Mouse (Mus musculus): ENCODE measurements around the gene March7. TPM values are rescaled to one million over a fixed set of nuclear protein-coding genes. Genes with fewer than 3 reads are reported as not detected.

March7 gene
- polyA plus RNA-seq, 1 experiment from 2014 or later, result 92.8 TPM

- Histone ChIP-seq H3K4me3 (no peak overlapping the region), H3K27ac (no peak overlapping the region), H3K4me2 (replicated peaks) (no peak overlapping the region), H3K9ac (no peak overlapping the region), H3K36me3 (peaks cover 14% of the 10 kb centered on the region), H3K9me3 (no peaks in the 10 kb centered on the region), H3K4me1 (peaks cover 30% of the 10 kb centered on the region), H3K27me3 (no peaks in the 10 kb centered on the region)
- no peak for ATAC-seq (ENCODE audit: low FRiP score, low read depth)
- 90% methylated on average over 6 of the region's 6 CpGs for WGBS
Observed at GRCm38 (mm10) chr2:60217620-60218019, 7.9 kb downstream of the March7 start.

GRCm38 (mm10) chr2:60221236-60221635, 11.5 kb downstream of the March7 start:
- no peak overlapping the region for H3K4me3 ChIP-seq
- H3K9me3 ChIP-seq, result no peaks in the 10 kb centered on the region
- WGBS, result 72% methylated on average over 6 of the region's 6 CpGs
- peaks cover 8% of the 10 kb centered on the region; the same call in 1 of the 2 replicates for H3K36me3 ChIP-seq
- peaks cover 13% of the 10 kb centered on the region for H3K4me1 ChIP-seq
- H3K4me2 ChIP-seq (replicated peaks), result no peak overlapping the region
- no peaks in the 10 kb centered on the region for H3K27me3 ChIP-seq
- no peak for ATAC-seq (ENCODE audit: low FRiP score, low read depth)
- no peak overlapping the region for H3K9ac ChIP-seq
- H3K27ac ChIP-seq, result no peak overlapping the region

GRCm38 (mm10) chr2:60221954-60222353, 12.3 kb downstream of the March7 start:
- Histone ChIP-seq H3K27ac (no peak overlapping the region), H3K9me3 (no peaks in the 10 kb centered on the region), H3K4me2 (replicated peaks) (no peak overlapping the region), H3K27me3 (no peaks in the 10 kb centered on the region), H3K36me3 (peaks cover 8% of the 10 kb centered on the region; the same call in 1 of the 2 replicates), H3K4me1 (peaks cover 8% of the 10 kb centered on the region), H3K4me3 (no peak overlapping the region), H3K9ac (no peak overlapping the region)
- no peak for ATAC-seq (ENCODE audit: low FRiP score, low read depth)
- 79% methylated on average over 2 of the region's 2 CpGs for WGBS

- Histone ChIP-seq H3K4me3 (no peak overlapping the region), H3K4me2 (replicated peaks) (no peak overlapping the region), H3K27me3 (no peaks in the 10 kb centered on the region), H3K4me1 (peaks cover 8% of the 10 kb centered on the region), H3K9ac (no peak overlapping the region), H3K9me3 (no peaks in the 10 kb centered on the region), H3K27ac (no peak overlapping the region), H3K36me3 (no peaks in the 10 kb centered on the region)
- ATAC-seq (ENCODE audit: low FRiP score, low read depth), result no peak
- WGBS, result 71% methylated on average over 1 of the region's 1 CpGs
Observed at GRCm38 (mm10) chr2:60223489-60223888, 13.8 kb downstream of the March7 start.

- no peak overlapping the region for H3K4me3 ChIP-seq
- 86% methylated on average over 1 of the region's 1 CpGs for WGBS
- no peak overlapping the region for H3K9ac ChIP-seq
- no peaks in the 10 kb centered on the region for H3K4me1 ChIP-seq
- H3K36me3 ChIP-seq, result peaks cover 35% of the 10 kb centered on the region
- no peak overlapping the region for H3K4me2 ChIP-seq (replicated peaks)
- no peak for ATAC-seq (ENCODE audit: low FRiP score, low read depth)
- no peaks in the 10 kb centered on the region for H3K27me3 ChIP-seq
- no peak overlapping the region for H3K27ac ChIP-seq
- H3K9me3 ChIP-seq, result no peaks in the 10 kb centered on the region
Observed at GRCm38 (mm10) chr2:60228470-60228869, 18.8 kb downstream of the March7 start.

GRCm38 (mm10) chr2:60230361-60230760, 20.7 kb downstream of the March7 start:
- Histone ChIP-seq H3K4me1 (no peaks in the 10 kb centered on the region), H3K27me3 (no peaks in the 10 kb centered on the region), H3K9me3 (no peaks in the 10 kb centered on the region), H3K36me3 (peaks cover 49% of the 10 kb centered on the region), H3K4me2 (replicated peaks) (no peak overlapping the region), H3K9ac (no peak overlapping the region), H3K4me3 (no peak overlapping the region), H3K27ac (no peak overlapping the region)
- 91% methylated on average over 2 of the region's 2 CpGs for WGBS
- no peak for ATAC-seq (ENCODE audit: low FRiP score, low read depth)

GRCm38 (mm10) chr2:60233147-60233546, 23.5 kb downstream of the March7 start:
- 32% methylated on average over 2 of the region's 2 CpGs for WGBS
- Histone ChIP-seq H3K4me2 (replicated peaks) (no peak overlapping the region), H3K9ac (no peak overlapping the region), H3K4me3 (no peak overlapping the region), H3K36me3 (peaks cover 72% of the 10 kb centered on the region), H3K9me3 (no peaks in the 10 kb centered on the region), H3K27me3 (no peaks in the 10 kb centered on the region), H3K4me1 (no peaks in the 10 kb centered on the region), H3K27ac (no peak overlapping the region)
- no peak for ATAC-seq (ENCODE audit: low FRiP score, low read depth)

GRCm38 (mm10) chr2:60234506-60234905, 24.8 kb downstream of the March7 start:
- H3K9me3 ChIP-seq, result no peaks in the 10 kb centered on the region
- ATAC-seq (ENCODE audit: low FRiP score, low read depth), result no peak
- no peaks in the 10 kb centered on the region for H3K4me1 ChIP-seq
- H3K27me3 ChIP-seq, result no peaks in the 10 kb centered on the region
- no peak overlapping the region for H3K9ac ChIP-seq
- H3K4me3 ChIP-seq, result no peak overlapping the region
- no peak overlapping the region for H3K4me2 ChIP-seq (replicated peaks)
- peaks cover 83% of the 10 kb centered on the region for H3K36me3 ChIP-seq
- WGBS, result 83% methylated on average over 7 of the region's 7 CpGs
- H3K27ac ChIP-seq, result no peak overlapping the region

GRCm38 (mm10) chr2:60252782-60253181, 43.1 kb downstream of the March7 start:
- Histone ChIP-seq H3K4me1 (no peaks in the 10 kb centered on the region), H3K27me3 (no peaks in the 10 kb centered on the region), H3K4me3 (no peak overlapping the region), H3K4me2 (replicated peaks) (no peak overlapping the region), H3K9me3 (0 out of 2 replicates have a peak, but pooled peaks cover 4% of the 10 kb centered on the region), H3K27ac (no peak overlapping the region), H3K9ac (no peak overlapping the region), H3K36me3 (peaks cover 40% of the 10 kb centered on the region)
- ATAC-seq (ENCODE audit: low FRiP score, low read depth), result no peak; the same call in 1 of the 2 replicates
- WGBS, result 89% methylated on average over 4 of the region's 4 CpGs

GRCm38 (mm10) chr2:60253506-60253905, 43.8 kb downstream of the March7 start:
- peaks cover 47% of the 10 kb centered on the region for H3K36me3 ChIP-seq
- no peak overlapping the region for H3K4me3 ChIP-seq
- H3K27me3 ChIP-seq, result no peaks in the 10 kb centered on the region
- peaks cover 7% of the 10 kb centered on the region; the same call in 1 of the 2 replicates for H3K9me3 ChIP-seq
- no peak for ATAC-seq (ENCODE audit: low FRiP score, low read depth)
- no peak overlapping the region for H3K4me2 ChIP-seq (replicated peaks)
- H3K27ac ChIP-seq, result no peak overlapping the region
- H3K4me1 ChIP-seq, result no peaks in the 10 kb centered on the region
- no peak overlapping the region for H3K9ac ChIP-seq

- H3K9ac ChIP-seq, result no peak overlapping the region
- no peaks in the 10 kb centered on the region for H3K27me3 ChIP-seq
- ATAC-seq (ENCODE audit: low FRiP score, low read depth), result no peak
- H3K27ac ChIP-seq, result no peak overlapping the region
- H3K36me3 ChIP-seq, result peaks cover 44% of the 10 kb centered on the region
- H3K9me3 ChIP-seq, result peaks cover 10% of the 10 kb centered on the region
- no peak overlapping the region for H3K4me2 ChIP-seq (replicated peaks)
- H3K4me3 ChIP-seq, result no peak overlapping the region
- H3K4me1 ChIP-seq, result no peaks in the 10 kb centered on the region
- WGBS, result 84% methylated on average over 2 of the region's 2 CpGs
Observed at GRCm38 (mm10) chr2:60256751-60257150, 47.1 kb downstream of the March7 start.

- Histone ChIP-seq H3K4me3 (no peak overlapping the region), H3K27ac (no peak overlapping the region), H3K9ac (no peak overlapping the region), H3K4me2 (replicated peaks) (no peak overlapping the region), H3K9me3 (peaks cover 10% of the 10 kb centered on the region), H3K27me3 (no peaks in the 10 kb centered on the region), H3K36me3 (peaks cover 39% of the 10 kb centered on the region), H3K4me1 (no peaks in the 10 kb centered on the region)
- WGBS, result 96% methylated on average over 5 of the region's 5 CpGs
- no peak for ATAC-seq (ENCODE audit: low FRiP score, low read depth)
Observed at GRCm38 (mm10) chr2:60259186-60259585, 49.5 kb downstream of the March7 start.

- Histone ChIP-seq H3K27me3 (no peaks in the 10 kb centered on the region), H3K27ac (no peak overlapping the region), H3K4me3 (no peak overlapping the region), H3K36me3 (peaks cover 28% of the 10 kb centered on the region), H3K9ac (no peak overlapping the region), H3K4me1 (no peaks in the 10 kb centered on the region), H3K9me3 (peaks cover 10% of the 10 kb centered on the region), H3K4me2 (replicated peaks) (no peak overlapping the region)
- 79% methylated on average over 5 of the region's 5 CpGs for WGBS
- no peak for ATAC-seq (ENCODE audit: low FRiP score, low read depth)
Observed at GRCm38 (mm10) chr2:60260621-60261350, 51.1 kb downstream of the March7 start.

Measured in limb, embryonic 13.5 days (tissue).